Mouse (Mus musculus): ENCODE results near the gene Tcte2. TPM values are rescaled to one million over a fixed set of nuclear protein-coding genes. Genes with fewer than 3 reads are reported as not detected.
A peak's percentile ranks its signal among the peaks of the same experiment; 100 is the strongest.
"Not testable (repeated sequence)": the region's sequence is repeated elsewhere in the genome, so short reads cannot be mapped to it uniquely, and the experiment has no call there.

The Tcte2 gene
- 10 to 100 TPM; 21.4 to 23.2 TPM for total RNA-seq (2021)
- long read RNA-seq, experiment 1, partial matches to known transcripts = 0 of 3 reads
- long read RNA-seq, experiment 1, other reads (novel, unspliced or antisense) = 3 of 3 reads
- long read RNA-seq, experiment 2, partial matches to known transcripts = 0 of 3 reads
- long read RNA-seq, experiment 2, other reads (novel, unspliced or antisense) = 1 of 3 reads

- TF ChIP-seq CTCF (IDR thresholded peaks at IDR 0.05) = no peak
- Histone ChIP-seq H3K4me3 (peak within 1 kb of the TSS; percentile 98), H3K27ac (peak within 1 kb of the TSS; percentile 77)
- intact Hi-C loops (cut with DNase I) = loop anchor here (5.0 kb wide), 1 partner anchor 194 kb away; no protein-coding TSS in a partner anchor
- peak; percentile 57 to 62 for DNase-seq (ENCODE audit: extremely low spot score in 1 of 2, low spot score in 2 of 2)
Observed at GRCm38 (mm10) chr17:13761179-13761913, at the start of gene Tcte2. Gene Tcte2, minus strand, starts transcription at chr17:13761825.

GRCm38 (mm10) chr17:13806016-13806415, 44.4 kb upstream of the Tcte2 start:
- TF ChIP-seq CTCF (IDR thresholded peaks at IDR 0.05) = no peak
- DNase-seq (ENCODE audit: extremely low spot score in 1 of 2, low spot score in 2 of 2) = no peak
- Histone ChIP-seq H3K4me3 (no peak overlapping the region), H3K27ac (no peak overlapping the region)
- intact Hi-C loops (cut with DNase I) = no loop called here

- H3K27ac ChIP-seq = no peak overlapping the region
- no peak for DNase-seq (ENCODE audit: extremely low spot score in 1 of 2, low spot score in 2 of 2)
- intact Hi-C loops (cut with DNase I) = no loop called here
- TF ChIP-seq CTCF (IDR thresholded peaks at IDR 0.05) = no peak
- H3K4me3 ChIP-seq = no peak overlapping the region
Observed at GRCm38 (mm10) chr17:13802836-13803408, 41.3 kb upstream of the Tcte2 start.

- intact Hi-C loops (cut with DNase I) = no loop called here
- no peak for DNase-seq (ENCODE audit: extremely low spot score in 1 of 2, low spot score in 2 of 2)
- no peak overlapping the region for H3K27ac ChIP-seq
- no peak overlapping the region for H3K4me3 ChIP-seq
- no peak for TF ChIP-seq CTCF (IDR thresholded peaks at IDR 0.05)
Observed at GRCm38 (mm10) chr17:13797691-13798090, 36.1 kb upstream of the Tcte2 start.

- intact Hi-C loops (cut with DNase I); H3K4me3 ChIP-seq; H3K27ac ChIP-seq; DNase-seq (ENCODE audit: extremely low spot score in 1 of 2, low spot score in 2 of 2): not testable (repeated sequence)
Observed at GRCm38 (mm10) chr17:13790033-13790432, 28.4 kb upstream of the Tcte2 start.

GRCm38 (mm10) chr17:13783469-13783868, 21.8 kb upstream of the Tcte2 start:
- H3K27ac ChIP-seq = no peak overlapping the region

GRCm38 (mm10) chr17:13781948-13782347, 20.3 kb upstream of the Tcte2 start:
- no peak for TF ChIP-seq CTCF (IDR thresholded peaks at IDR 0.05)
- no peak for DNase-seq (ENCODE audit: extremely low spot score in 1 of 2, low spot score in 2 of 2)
- H3K4me3 ChIP-seq = no peak overlapping the region
- intact Hi-C loops (cut with DNase I) = no loop called here
- no peak overlapping the region for H3K27ac ChIP-seq

More at GRCm38 (mm10) chr17:13783469-13783868, 21.8 kb upstream of the Tcte2 start:
- intact Hi-C loops (cut with DNase I) = no loop called here
- no peak for DNase-seq (ENCODE audit: extremely low spot score in 1 of 2, low spot score in 2 of 2)
- H3K4me3 ChIP-seq = no peak overlapping the region
- TF ChIP-seq CTCF (IDR thresholded peaks at IDR 0.05) = no peak

GRCm38 (mm10) chr17:13778865-13779264, 17.2 kb upstream of the Tcte2 start:
- no peak overlapping the region for H3K27ac ChIP-seq

GRCm38 (mm10) chr17:13777676-13778075, 16.1 kb upstream of the Tcte2 start:
- no peak for TF ChIP-seq CTCF (IDR thresholded peaks at IDR 0.05)
- H3K4me3 ChIP-seq = no peak overlapping the region
- DNase-seq (ENCODE audit: extremely low spot score in 1 of 2, low spot score in 2 of 2) = no peak
- H3K27ac ChIP-seq = no peak overlapping the region
- intact Hi-C loops (cut with DNase I) = no loop called here

More at GRCm38 (mm10) chr17:13778865-13779264, 17.2 kb upstream of the Tcte2 start:
- TF ChIP-seq CTCF (IDR thresholded peaks at IDR 0.05) = no peak
- intact Hi-C loops (cut with DNase I) = no loop called here
- no peak for DNase-seq (ENCODE audit: extremely low spot score in 1 of 2, low spot score in 2 of 2)
- no peak overlapping the region for H3K4me3 ChIP-seq

GRCm38 (mm10) chr17:13769256-13769655, 7.6 kb upstream of the Tcte2 start:
- DNase-seq (ENCODE audit: extremely low spot score in 1 of 2, low spot score in 2 of 2) = no peak
- H3K4me3 ChIP-seq = no peak overlapping the region
- no peak overlapping the region for H3K27ac ChIP-seq
- TF ChIP-seq CTCF (IDR thresholded peaks at IDR 0.05) = peak; percentile 46
- intact Hi-C loops (cut with DNase I) = no loop called here

- no peak for DNase-seq (ENCODE audit: extremely low spot score in 1 of 2, low spot score in 2 of 2)
- no peak for TF ChIP-seq CTCF (IDR thresholded peaks at IDR 0.05)
- intact Hi-C loops (cut with DNase I) = no loop called here
- Histone ChIP-seq H3K4me3 (no peak overlapping the region), H3K27ac (no peak overlapping the region)
Observed at GRCm38 (mm10) chr17:13768531-13768930, 6.9 kb upstream of the Tcte2 start.

- not testable (repeated sequence) for H3K27ac ChIP-seq; H3K4me3 ChIP-seq; DNase-seq (ENCODE audit: extremely low spot score in 1 of 2, low spot score in 2 of 2)
- intact Hi-C loops (cut with DNase I) = loop anchor here (5.0 kb wide), 1 partner anchor 198 kb away; no protein-coding TSS in a partner anchor
Observed at GRCm38 (mm10) chr17:13764911-13765310, 3.3 kb upstream of the Tcte2 start.

Data from left cerebral cortex, adult 2 months (tissue).